Mouse (Mus musculus): ENCODE results near the gene 2010111I01Rik.

The 2010111I01Rik gene

GRCm38 (mm10) chr13:63272017-63272601 is 307.4 kb downstream of the 2010111I01Rik start:
- peak; percentile 84 for DNase-seq

GRCm38 (mm10) chr13:63272602-63273229 is 308.0 kb downstream of the 2010111I01Rik start:
- DNase-seq = peak; percentile 98

GRCm38 (mm10) chr13:63273859-63274258 is 309.2 kb downstream of the 2010111I01Rik start:
- peak; percentile 95 for DNase-seq

GRCm38 (mm10) chr13:63274488-63275166 is 309.9 kb downstream of the 2010111I01Rik start:
- no peak for DNase-seq

GRCm38 (mm10) chr13:63276389-63276788 is 311.7 kb downstream of the 2010111I01Rik start:
- no peak for DNase-seq

GRCm38 (mm10) chr13:63277316-63277715 is 312.6 kb downstream of the 2010111I01Rik start:
- no peak for DNase-seq

GRCm38 (mm10) chr13:63278141-63278631 is 313.5 kb downstream of the 2010111I01Rik start:
- peak; percentile 96 for DNase-seq

- peak; percentile 99 for DNase-seq
Measured at GRCm38 (mm10) chr13:63278796-63279475, 314.2 kb downstream of the 2010111I01Rik start.

- peak; percentile 91 for DNase-seq
Measured at GRCm38 (mm10) chr13:63279807-63280206, 315.1 kb downstream of the 2010111I01Rik start.

GRCm38 (mm10) chr13:63280344-63280743 is 315.7 kb downstream of the 2010111I01Rik start:
- DNase-seq = no peak

- DNase-seq = no peak
Measured at GRCm38 (mm10) chr13:63281206-63281605, 316.5 kb downstream of the 2010111I01Rik start.

GRCm38 (mm10) chr13:63283236-63283635 is 318.5 kb downstream of the 2010111I01Rik start:
- no peak for DNase-seq

GRCm38 (mm10) chr13:63284748-63285147 is 320.1 kb downstream of the 2010111I01Rik start:
- no peak for DNase-seq

- no peak for DNase-seq
Measured at GRCm38 (mm10) chr13:63286483-63287102, 321.9 kb downstream of the 2010111I01Rik start.

- DNase-seq = no peak
Measured at GRCm38 (mm10) chr13:63289152-63289551, 324.5 kb downstream of the 2010111I01Rik start.

GRCm38 (mm10) chr13:63289687-63290086 is 325.0 kb downstream of the 2010111I01Rik start:
- no peak for DNase-seq

- DNase-seq = no peak
Measured at GRCm38 (mm10) chr13:63290126-63290525, 325.4 kb downstream of the 2010111I01Rik start.

GRCm38 (mm10) chr13:63291016-63291415 is 326.3 kb downstream of the 2010111I01Rik start:
- DNase-seq = no peak

- no peak for DNase-seq
Measured at GRCm38 (mm10) chr13:63293647-63294046, 329.0 kb downstream of the 2010111I01Rik start.

- peak; percentile 96 for DNase-seq
Measured at GRCm38 (mm10) chr13:63294359-63295193, 329.9 kb downstream of the 2010111I01Rik start.

GRCm38 (mm10) chr13:63296300-63296699 is 331.6 kb downstream of the 2010111I01Rik start:
- DNase-seq = no peak

GRCm38 (mm10) chr13:63297003-63297402 is 332.3 kb downstream of the 2010111I01Rik start:
- DNase-seq = peak; percentile 94
